Mouse (Mus musculus): ENCODE data around the gene Arhgap1. TPM values are rescaled to one million over a fixed set of nuclear protein-coding genes. Genes with fewer than 3 reads are reported as not detected.

The Arhgap1 gene
- polyA plus RNA-seq, 1 experiment from 2014 or later = 90.6 TPM

- H3K4me2 ChIP-seq = no peak overlapping the region
- no peak overlapping the region for H3K27ac ChIP-seq (replicated peaks)
- H3K27me3 ChIP-seq = no peaks in the 10 kb centered on the region
- H3K4me1 ChIP-seq (replicated peaks) = peaks cover 15% of the 10 kb centered on the region
- H3K9ac ChIP-seq = no peak overlapping the region
- H3K36me3 ChIP-seq = no peaks in the 10 kb centered on the region
- H3K4me3 ChIP-seq = no peak overlapping the region
- no peak for ATAC-seq (ENCODE audit: low read depth)
- H3K9me3 ChIP-seq = no peaks in the 10 kb centered on the region
These were observed 56.8 kb downstream of the Arhgap1 start for GRCm38 (mm10) chr2:91706456-91706855.

GRCm38 (mm10) chr2:91708361-91708760 lies 58.7 kb downstream of the Arhgap1 start:
- no peak overlapping the region for H3K4me2 ChIP-seq
- H3K4me3 ChIP-seq = no peak overlapping the region
- no peak overlapping the region for H3K27ac ChIP-seq (replicated peaks)
- no peak for ATAC-seq (ENCODE audit: low read depth)
- H3K27me3 ChIP-seq = no peaks in the 10 kb centered on the region
- 91% methylated on average over 6 of the region's 6 CpGs for WGBS
- no peaks in the 10 kb centered on the region for H3K9me3 ChIP-seq
- no peak overlapping the region for H3K9ac ChIP-seq
- peaks cover 29% of the 10 kb centered on the region for H3K4me1 ChIP-seq (replicated peaks)
- H3K36me3 ChIP-seq = no peaks in the 10 kb centered on the region

DNA sequence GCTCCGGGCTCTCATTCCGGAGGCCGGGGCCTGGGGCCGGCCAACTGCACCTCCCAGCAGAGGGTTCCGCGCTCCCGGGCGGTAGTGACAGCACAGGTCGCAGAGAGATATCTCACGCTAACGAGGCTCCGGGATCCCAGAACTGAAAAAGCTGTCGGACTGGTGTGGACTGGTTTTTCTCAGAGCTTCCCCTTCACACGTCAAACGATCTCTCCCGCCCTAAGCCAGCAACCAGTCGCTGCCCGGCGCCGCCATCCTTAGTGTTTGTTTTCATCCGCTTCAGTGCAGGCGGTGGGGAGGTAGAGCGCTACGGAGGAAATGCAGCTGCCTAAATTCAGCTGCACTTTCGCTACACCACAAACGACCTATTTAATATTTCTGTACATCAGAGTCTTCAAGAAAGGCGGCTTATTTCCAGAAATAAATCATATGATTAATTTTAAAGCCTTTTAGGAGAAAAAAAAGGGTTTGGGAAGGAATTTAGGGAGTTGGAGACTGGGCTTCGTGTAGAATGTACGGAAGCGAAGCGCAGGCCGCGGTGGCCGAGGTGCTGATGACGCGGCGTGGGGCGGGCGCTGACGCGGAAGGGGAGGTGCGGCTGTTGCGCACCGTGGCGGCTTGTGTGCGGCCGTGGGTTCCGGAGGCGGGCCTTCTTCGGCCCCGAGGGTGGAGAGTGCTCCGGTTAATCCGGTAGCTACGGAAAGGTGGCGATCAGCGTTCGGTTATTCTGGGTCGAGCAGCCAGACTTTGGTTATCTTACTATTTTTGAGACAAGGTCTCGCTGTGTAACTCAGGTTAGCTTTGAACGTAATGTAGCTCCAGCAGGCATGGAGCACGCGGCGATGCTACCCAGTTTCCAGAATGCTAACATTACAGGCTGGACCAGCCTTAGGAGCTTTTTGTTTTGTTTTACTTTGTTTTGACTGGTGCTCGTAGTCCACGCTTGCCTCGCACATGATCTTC lies 60.9 kb downstream of the Arhgap1 start, which contains the start of the genes Atg13 and Harbi1:
Gene Atg13 (minus strand): TSS at position 305 of the 963 bp plus-strand sequence.
Gene Harbi1 (plus strand): TSS at position 581 of the 963 bp plus-strand sequence.
- H3K27ac ChIP-seq (replicated peaks) = peak within 1 kb of the TSS; percentile 73
- H3K4me2 ChIP-seq = peak within 1 kb of the TSS; percentile 95
- peak; percentile 99 for ATAC-seq (ENCODE audit: low read depth)
- H3K4me3 ChIP-seq = peak within 1 kb of the TSS; percentile 97
- WGBS = under 1% methylated on average over 66 of the region's 66 CpGs
- no peaks in the 10 kb centered on the region for H3K9me3 ChIP-seq
- H3K9ac ChIP-seq = peak within 1 kb of the TSS; percentile 88
- peaks cover 32% of the 10 kb centered on the region for H3K4me1 ChIP-seq (replicated peaks)
- H3K27me3 ChIP-seq = no peaks in the 10 kb centered on the region
- H3K36me3 ChIP-seq = no peaks in the 10 kb centered on the region

DNA sequence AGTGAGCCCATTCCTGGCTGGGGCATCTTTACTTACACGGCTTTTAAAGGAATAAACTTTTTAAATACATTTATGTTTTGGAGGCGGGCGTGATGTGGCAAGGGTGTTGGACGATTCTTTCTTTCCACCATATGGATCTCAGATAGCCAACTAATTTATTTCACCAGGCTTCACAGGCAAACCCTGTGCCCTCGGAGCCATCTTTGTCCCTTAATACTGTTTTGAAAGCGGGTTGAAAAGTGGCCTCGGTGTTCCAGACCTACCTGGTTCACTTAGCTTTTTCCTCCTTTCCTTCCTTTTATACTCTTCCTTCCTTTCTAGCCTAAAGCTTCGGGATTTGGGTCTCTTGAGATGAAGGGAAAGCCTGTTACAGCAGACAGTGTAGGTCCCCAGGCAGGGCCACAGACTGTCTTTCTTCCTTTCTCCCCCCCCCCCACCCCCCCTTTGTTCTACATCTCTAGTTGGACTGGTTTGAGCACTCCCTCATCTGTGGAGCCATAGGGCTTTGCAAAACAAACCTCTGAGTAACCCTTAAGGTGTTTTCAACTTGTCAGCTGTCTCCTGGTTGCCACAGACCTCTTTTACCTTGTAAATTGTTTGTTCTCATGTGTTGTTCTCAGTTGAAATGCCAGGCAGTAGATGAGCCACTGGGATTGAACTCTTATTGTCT lies 61.7 kb downstream of the Arhgap1 start:
- Histone ChIP-seq H3K27me3 (no peaks in the 10 kb centered on the region), H3K4me1 (replicated peaks) (peaks cover 32% of the 10 kb centered on the region), H3K4me3 (peak overlapping the region; percentile 97), H3K9ac (peak overlapping the region; percentile 88), H3K9me3 (no peaks in the 10 kb centered on the region), H3K27ac (replicated peaks) (peak overlapping the region; percentile 73), H3K4me2 (peak overlapping the region; percentile 95), H3K36me3 (0 out of 2 replicates have a peak, but pooled peaks cover 3% of the 10 kb centered on the region)
- 7% methylated on average over 8 of the region's 8 CpGs for WGBS
- no peak for ATAC-seq (ENCODE audit: low read depth)

- 97% methylated on average over 1 of the region's 1 CpGs for WGBS
- no peaks in the 10 kb centered on the region for H3K9me3 ChIP-seq
- no peak overlapping the region for H3K4me3 ChIP-seq
- H3K27me3 ChIP-seq = no peaks in the 10 kb centered on the region
- H3K36me3 ChIP-seq = 0 out of 2 replicates have a peak, but pooled peaks cover 9% of the 10 kb centered on the region
- no peak for ATAC-seq (ENCODE audit: low read depth)
- no peak overlapping the region for H3K27ac ChIP-seq (replicated peaks)
- no peak overlapping the region for H3K4me2 ChIP-seq
- H3K4me1 ChIP-seq (replicated peaks) = peaks cover 21% of the 10 kb centered on the region
- H3K9ac ChIP-seq = peak overlapping the region; percentile 5; the same call in 1 of the 2 replicates
These were observed 65.3 kb downstream of the Arhgap1 start for GRCm38 (mm10) chr2:91714921-91715320.

DNA sequence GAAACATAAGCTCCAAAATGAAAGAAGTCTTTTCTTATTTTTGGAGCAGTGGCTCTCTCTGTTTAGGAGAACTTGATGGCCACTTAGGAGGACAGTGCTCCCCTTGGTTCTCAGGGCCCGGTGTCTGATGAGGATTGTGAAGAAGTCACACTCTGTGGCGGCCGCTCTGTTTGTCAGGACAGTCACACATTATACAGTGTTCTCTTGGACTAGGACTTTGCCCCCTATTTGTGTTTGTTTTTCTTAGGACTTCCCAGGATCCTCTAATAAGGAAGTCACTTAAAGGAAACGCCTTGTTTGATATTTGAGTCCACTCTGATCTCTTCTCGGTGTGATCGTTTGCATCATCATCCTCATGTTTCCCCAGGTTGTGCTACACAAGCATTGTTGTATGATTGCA lies 68.6 kb downstream of the Arhgap1 start:
- Histone ChIP-seq H3K4me3 (no peak overlapping the region), H3K4me2 (no peak overlapping the region), H3K4me1 (replicated peaks) (peaks cover 3% of the 10 kb centered on the region; the same call in 1 of the 2 replicates), H3K27ac (replicated peaks) (no peak overlapping the region), H3K9ac (no peak overlapping the region), H3K27me3 (no peaks in the 10 kb centered on the region), H3K36me3 (peaks cover 20% of the 10 kb centered on the region), H3K9me3 (no peaks in the 10 kb centered on the region)
- ATAC-seq (ENCODE audit: low read depth) = no peak
- WGBS = 90% methylated on average over 6 of the region's 6 CpGs

Other genes starting within 250 kb of the Arhgap1 start
- 124 and 130 TPM in 2 replicates for gene 1110051M20Rik, start 205.2 kb upstream of the Arhgap1 start, polyA plus RNA-seq (2015; fragmentation: Nextera tagmentation; extraction: Ambion mirVana)
- gene Lrp4, start 192.3 kb upstream of the Arhgap1 start, polyA plus RNA-seq (2015; fragmentation: Nextera tagmentation; extraction: Ambion mirVana) = 5.1 and 5.8 TPM in 2 replicates
- 102 and 113 TPM in 2 replicates for gene Ckap5, start 123.1 kb upstream of the Arhgap1 start, polyA plus RNA-seq (2015; fragmentation: Nextera tagmentation; extraction: Ambion mirVana)
- gene F2, start 13.4 kb upstream of the Arhgap1 start, polyA plus RNA-seq (2015; fragmentation: Nextera tagmentation; extraction: Ambion mirVana) = 0.20 and 0.34 TPM in 2 replicates
- gene Zfp408, start 69 bp upstream of the Arhgap1 start, polyA plus RNA-seq (2015; fragmentation: Nextera tagmentation; extraction: Ambion mirVana) = 11.3 and 12.9 TPM in 2 replicates
- 36.0 and 36.2 TPM in 2 replicates for gene Atg13, start 60.7 kb downstream of the Arhgap1 start, polyA plus RNA-seq (2015; fragmentation: Nextera tagmentation; extraction: Ambion mirVana)
- 19.5 and 22.4 TPM in 2 replicates for gene Harbi1, start 61.0 kb downstream of the Arhgap1 start, polyA plus RNA-seq (2015; fragmentation: Nextera tagmentation; extraction: Ambion mirVana)
- gene Ambra1, start 80.3 kb downstream of the Arhgap1 start, polyA plus RNA-seq (2015; fragmentation: Nextera tagmentation; extraction: Ambion mirVana) = 21.0 and 22.9 TPM in 2 replicates

All from neural tube, embryonic 13.5 days (tissue).